ENCODE assay signal across 8 mouse cellular contexts in the genomic region with DNA sequence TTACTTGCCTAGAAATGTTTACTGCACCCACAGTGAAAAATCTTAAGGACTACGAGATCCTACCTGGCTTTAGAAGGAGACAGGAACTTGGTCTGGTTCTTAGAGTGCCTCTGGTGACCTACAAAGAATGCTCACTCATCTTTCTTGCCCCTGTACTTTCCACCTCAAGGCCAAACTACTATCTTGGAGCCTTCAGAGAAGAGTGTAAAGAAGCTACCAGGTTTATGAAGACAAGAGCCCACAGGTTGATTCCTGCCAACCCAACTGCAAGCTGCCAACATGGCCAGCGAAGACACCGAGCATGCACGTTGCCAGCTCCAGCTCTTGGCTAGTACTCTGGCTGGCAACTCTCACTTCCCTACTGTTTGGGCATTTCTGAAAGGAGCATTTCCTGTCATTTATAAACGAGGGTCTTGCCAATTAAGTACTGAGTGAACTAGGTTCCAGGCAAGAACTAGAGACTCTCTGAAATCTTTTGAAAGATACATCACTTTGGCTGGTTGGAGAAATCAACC. TPM values are rescaled to one million over a fixed set of nuclear protein-coding genes. Genes with fewer than 3 reads are reported as not detected.
DNase-seq lines count a peak whose midpoint lies in the region; ATAC-seq and TF ChIP-seq lines count a peak whose summit lies in the region.

No protein-coding gene starts in this region.

- WGBS in lung, postnatal 0 days: 27% methylated on average over 5 of the region's 5 CpGs

- H3K9ac ChIP-seq in lung, postnatal 0 days (replicated peaks; ENCODE audit: low read depth): no peak overlapping the region

- intact Hi-C loops in gastrocnemius, postnatal 14 days (cut with DNase I; ENCODE audit: low total_unique reads): no loop called here

- no peak for TF ChIP-seq EP300 in lung, postnatal 0 days (IDR thresholded peaks at IDR 0.05)

- H3K27ac ChIP-seq in lung, postnatal 0 days (ENCODE audit: low read length): peak overlapping the region; percentile 89

- no peak overlapping the region for H3K4me3 ChIP-seq in lung, postnatal 0 days (ENCODE audit: low read depth, low read length)

- peaks cover 10% of the 10 kb centered on the region; the same call in 1 of the 2 replicates for H3K36me3 ChIP-seq in lung, postnatal 0 days (ENCODE audit: insufficient read depth, low read length)

- no peak for TF ChIP-seq CTCF in lung, postnatal 0 days (IDR thresholded peaks at IDR 0.05)

- peak overlapping the region; percentile 33 for H3K4me2 ChIP-seq in lung, postnatal 0 days (replicated peaks; ENCODE audit: low read depth, low read length)

- H3K4me1 ChIP-seq in lung, postnatal 0 days (ENCODE audit: insufficient read depth, low read depth, low read length): peaks cover 25% of the 10 kb centered on the region; the same call in 1 of the 2 replicates

- no peaks in the 10 kb centered on the region for H3K27me3 ChIP-seq in lung, postnatal 0 days (replicated peaks; ENCODE audit: insufficient read depth, low read length)

- no peaks in the 10 kb centered on the region for H3K9me3 ChIP-seq in lung, postnatal 0 days (ENCODE audit: low read length)

- no peak for ATAC-seq in lung, postnatal 0 days

- DNase-seq in layer of hippocampus, postnatal 10 days (ENCODE audit: low spot score in 2 of 2): peak; percentile 13 to 26
- no peak for DNase-seq in layer of hippocampus, adult 8-10 months (ENCODE audit: low spot score in 2 of 2)
- DNase-seq in cerebellum, adult 8-10 months: peak; percentile 28
- DNase-seq in gastrocnemius, postnatal 14 days: peak; percentile 18
- DNase-seq in lung, postnatal 0 days (ENCODE audit: low spot score): peak; percentile 37
- no peak for DNase-seq in thymus, postnatal 14 days
- no peak for DNase-seq in thymus, postnatal 0 days (ENCODE audit: low spot score)
- DNase-seq in spleen, postnatal 10 days (ENCODE audit: low spot score in 2 of 2): no peak

RNA-seq across cellular contexts. Expression of a gene that starts 24.1 kb away (rescaled TPM):
- 10 to 100 TPM; 24.5 to 34.2 TPM for total RNA-seq in layer of hippocampus, postnatal 10 days (2021)
- 10 to 100 TPM; 24.3 to 30.0 (median 27.4) TPM for total RNA-seq in layer of hippocampus, adult 8-10 months (2022)
- 10 to 100 TPM; 39.1 to 40.3 TPM for total RNA-seq in gastrocnemius, postnatal 14 days (2021)
- 81.3 and 84.1 TPM in 2 replicates for polyA plus RNA-seq in lung, postnatal 0 days (2015; fragmentation: Nextera tagmentation; extraction: Ambion mirVana)
- polyA plus RNA-seq in thymus, postnatal 0 days (2015; fragmentation: Nextera tagmentation; extraction: Ambion mirVana): 115 and 119 TPM in 2 replicates

Comparison
In these comparisons a context has a peak if more than half of its experiments do, and no peak if none do; other contexts are left out.
1. DNase-seq: peak in layer of hippocampus, postnatal 10 days (2 of 2), cerebellum, adult 8-10 months (single experiment), gastrocnemius, postnatal 14 days (single experiment) and lung, postnatal 0 days (single experiment); none in layer of hippocampus, adult 8-10 months (0 of 2), thymus, postnatal 14 days (single experiment), thymus, postnatal 0 days (single experiment) and spleen, postnatal 10 days (0 of 2).